In the genomic region with DNA sequence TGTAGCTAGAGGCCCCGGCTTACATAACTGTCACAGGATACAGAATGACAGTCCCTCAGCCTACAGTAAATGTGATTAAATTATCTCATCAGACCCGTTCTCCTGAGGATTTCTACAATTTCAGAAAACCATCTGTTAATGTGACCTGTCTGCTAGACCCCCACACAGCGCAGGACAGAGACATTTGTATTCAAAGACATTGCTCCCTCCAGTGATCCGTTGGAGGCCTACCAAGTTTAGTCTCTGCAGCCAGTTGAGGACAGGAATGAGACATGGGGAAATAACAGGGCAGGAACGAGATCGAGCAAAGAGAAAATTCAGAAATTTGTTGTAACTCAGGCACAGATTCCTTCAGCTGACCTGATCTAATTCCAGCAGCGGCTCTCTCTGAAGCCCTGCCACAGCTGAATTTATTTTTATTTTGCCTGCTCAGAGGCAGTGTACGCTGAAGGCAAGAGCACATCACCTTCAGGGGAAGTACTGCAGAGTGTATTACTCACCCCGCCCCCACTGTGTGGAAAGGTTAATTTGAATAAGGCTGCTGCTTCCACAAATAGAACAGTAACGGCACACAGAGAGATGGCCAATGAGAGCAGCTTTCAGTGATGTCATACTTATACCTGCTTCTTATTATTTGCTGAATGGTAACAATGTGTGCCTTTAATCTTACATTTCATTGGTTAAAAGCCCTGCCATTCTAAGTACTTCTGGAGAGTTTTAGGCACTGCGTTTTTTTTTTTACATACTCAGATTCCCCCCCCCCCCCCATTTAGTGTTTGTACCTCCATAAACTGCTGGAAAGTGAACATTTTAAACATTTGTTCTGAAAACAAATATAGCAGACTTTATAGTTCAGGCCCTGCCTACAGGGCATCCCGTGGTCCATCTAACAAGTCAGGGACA, we compare ENCODE assay signal across 8 mouse cellular contexts.
DNase-seq lines count a peak whose midpoint lies in the region; ATAC-seq lines count a peak whose summit lies in the region.

No protein-coding gene starts in this region.

- peak; percentile 11 to 24 for DNase-seq in lung, adult 18-20 months
- DNase-seq in lung, postnatal 4 days, result no peak
- peak; percentile 22 for DNase-seq in embryo, embryonic 11.5 days (ENCODE audit: low read depth, low spot score)
- peak; percentile 73 to 79 for DNase-seq in heart, adult 18-20 months
- DNase-seq in kidney, adult 11 months, result peak; percentile 86
- DNase-seq in left cerebral cortex, postnatal 36 days (ENCODE audit: low spot score in 2 of 2), result peak; percentile 55 to 64
- peak; percentile 22 for DNase-seq in testis, postnatal 14 days (ENCODE audit: low spot score)

- peak; percentile 70; the same call in 1 of the 2 replicates for ATAC-seq in monocyte, adult 5-6 weeks (replicated peaks; ENCODE audit: insufficient number of reproducible peaks, low FRiP score, low TSS enrichment, poor library complexity, severe bottlenecking)

- intact Hi-C loops in left cerebral cortex, postnatal 36 days (cut with DNase I), result no loop called here

Comparison
In these comparisons a context has a peak if more than half of its experiments do, and no peak if none do; other contexts are left out.
1. DNase-seq: peak in lung, adult 18-20 months (2 of 2), embryo, embryonic 11.5 days (single experiment), heart, adult 18-20 months (2 of 2), kidney, adult 11 months (single experiment), left cerebral cortex, postnatal 36 days (2 of 2) and testis, postnatal 14 days (single experiment); none in lung, postnatal 4 days (0 of 2).